Mouse (Mus musculus) heart, embryonic 14.5 days (tissue): ENCODE results near the gene Mpzl3. TPM values are rescaled to one million over a fixed set of nuclear protein-coding genes. Genes with fewer than 3 reads are reported as not detected.

Experiments
- ATAC-seq: fragments of 200-750 bp; cut with Nextera tagmentation; 2 replicates; pipeline ENCODE4 v1.8.0; 2017; ENCODE audit warnings: low read depth, moderate TSS enrichment; ENCODE audit not compliant: insufficient number of reproducible peaks, insufficient read depth, low FRiP score
- H3K27ac ChIP-seq, 2 experiments: fragments of 200-500 bp in 1 of 2; fragments of 300-500 bp in 1 of 2; sonication (generic) in 1 of 2; replicated peaks in 1 of 2; 2 replicates each; pipeline ENCODE4 v1.5.1; 2012 to 2014; ENCODE audit warnings: low read depth in 2 of 2, low read length in 2 of 2, control low read depth in 1 of 2, mild to moderate bottlenecking in 1 of 2, mixed read lengths in 1 of 2; ENCODE audit not compliant: control insufficient read depth in 1 of 2, insufficient read depth in 1 of 2
- H3K27me3 ChIP-seq: fragments of 300-500 bp; sonication (generic); 2 replicates; pipeline ENCODE4 v1.6.1; 2014; ENCODE audit warnings: mild to moderate bottlenecking, low read length, control low read depth; ENCODE audit not compliant: control insufficient read depth, insufficient read depth
- H3K36me3 ChIP-seq: fragments of 300-500 bp; sonication (generic); 2 replicates; pipeline ENCODE4 v1.6.1; 2014; ENCODE audit warnings: mild to moderate bottlenecking, control low read depth, low read length, mixed read lengths; ENCODE audit not compliant: control insufficient read depth, insufficient read depth
- H3K4me1 ChIP-seq, 2 experiments: fragments of 200-500 bp in 1 of 2; fragments of 300-500 bp in 1 of 2; sonication (generic) in 1 of 2; 2 replicates each; pipeline ENCODE4 v1.6.1; 2012 to 2014; ENCODE audit warnings: low read length in 2 of 2, control low read depth in 1 of 2, mixed read lengths in 1 of 2; ENCODE audit not compliant: control insufficient read depth in 2 of 2, insufficient read depth in 2 of 2
- H3K4me2 ChIP-seq: fragments of 300-500 bp; sonication (generic); 2 replicates; pipeline ENCODE4 v1.6.1; 2014; ENCODE audit warnings: mild to moderate bottlenecking, low read length
- H3K4me3 ChIP-seq, 2 experiments: fragments of 200-500 bp in 1 of 2; fragments of 300-500 bp in 1 of 2; sonication (generic) in 1 of 2; 2 replicates each; pipeline ENCODE4 v1.5.1; 2012 to 2014; ENCODE audit warnings: low read length in 2 of 2, mild to moderate bottlenecking in 2 of 2, control low read depth in 1 of 2, low read depth in 1 of 2, moderate library complexity in 1 of 2; ENCODE audit not compliant: control insufficient read depth in 1 of 2, insufficient read depth in 1 of 2
- H3K9ac ChIP-seq: fragments of 300-500 bp; sonication (generic); 2 replicates; pipeline ENCODE4 v1.6.1; 2014; ENCODE audit warnings: mild to moderate bottlenecking, low read length
- H3K9me3 ChIP-seq: fragments of 300-500 bp; sonication (generic); 2 replicates; pipeline ENCODE4 v1.6.1; 2016; ENCODE audit warnings: low read length, control low read depth; ENCODE audit not compliant: control insufficient read depth
- WGBS: fragments of 180-500 bp; shearing (Covaris S2); extraction: QIAGEN DNeasy Blood & Tissue Kit; methylation state at CpG from one replicate; pipeline ENCODE4 v1.1.7; 2014; 5-methylcytosine and 5-hydroxymethylcytosine counted together
- polyA plus RNA-seq: library from polyadenylated mRNA; unstranded; fragments of >200 nt; fragmentation: Nextera tagmentation; extraction: Ambion mirVana; gene quantifications from 2 replicates; pipeline ENCODE4 v1.2.1, GENCODE M21; 2014

Mpzl3 gene
- polyA plus RNA-seq, 1 experiment from 2014 or later = 1.5 TPM

DNA sequence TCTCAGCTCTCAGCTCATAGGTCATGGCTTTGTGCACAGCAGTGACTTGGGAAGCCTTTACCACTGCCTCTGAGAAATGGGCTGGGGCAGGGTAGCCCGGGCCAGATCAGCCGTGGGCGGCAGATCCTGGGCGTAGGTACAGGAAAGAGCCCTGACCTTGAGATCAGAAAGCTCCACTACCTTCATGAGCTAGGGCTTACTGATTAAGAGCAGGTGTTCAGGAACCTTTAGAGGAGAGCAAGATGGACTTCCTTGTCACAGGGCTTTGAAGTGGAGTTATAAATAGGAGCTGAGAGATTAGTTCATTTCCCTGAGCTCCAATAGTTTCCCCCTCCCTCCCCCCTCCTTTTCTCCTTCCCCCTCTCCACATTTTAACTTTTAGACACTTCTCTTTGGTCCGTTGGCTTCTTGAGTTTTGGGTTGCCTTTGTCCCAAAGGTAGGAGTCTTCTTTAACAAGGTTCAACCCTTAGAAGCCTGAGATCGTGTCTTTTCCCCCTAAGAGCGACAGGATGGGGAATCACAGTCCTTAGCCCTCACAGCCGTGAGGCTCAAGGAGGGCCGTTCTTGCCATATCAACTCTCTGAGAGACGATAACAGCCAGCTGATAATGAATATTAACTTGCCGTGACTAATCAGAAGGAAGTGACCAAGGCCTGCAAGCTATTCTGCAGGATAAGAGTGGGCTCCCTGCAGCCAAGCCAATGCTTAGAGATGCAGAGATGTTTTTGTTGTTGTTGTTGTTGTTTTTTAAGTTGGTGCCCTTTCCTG, 48.4 kb downstream of the Mpzl3 start:
- no peak for ATAC-seq
- H3K4me3 ChIP-seq = no peak overlapping the region
- H3K27ac ChIP-seq = no peak overlapping the region
- no peaks in the 10 kb centered on the region for H3K9me3 ChIP-seq
- H3K9ac ChIP-seq = no peak overlapping the region; the same call in 1 of the 2 replicates
- no peaks in the 10 kb centered on the region for H3K36me3 ChIP-seq
- WGBS = 15% methylated on average over 11 of the region's 11 CpGs
- H3K4me2 ChIP-seq = no peak overlapping the region
- peaks cover 7 to 12% of the 10 kb centered on the region in 2 experiments; a peak in 3 of 4 replicates for H3K4me1 ChIP-seq
- H3K27me3 ChIP-seq = no peaks in the 10 kb centered on the region

- no peaks in the 10 kb centered on the region for H3K36me3 ChIP-seq
- no peak overlapping the region for H3K9ac ChIP-seq
- no peak for ATAC-seq
- H3K27ac ChIP-seq = no peak overlapping the region
- no peak overlapping the region for H3K4me3 ChIP-seq
- H3K27me3 ChIP-seq = no peaks in the 10 kb centered on the region
- no peaks in the 10 kb centered on the region for H3K9me3 ChIP-seq
- no peak overlapping the region for H3K4me2 ChIP-seq
- WGBS = 84% methylated on average over 2 of the region's 2 CpGs
- peaks cover 7 to 12% of the 10 kb centered on the region in 2 experiments; a peak in 3 of 4 replicates for H3K4me1 ChIP-seq
These were observed 50.8 kb downstream of the Mpzl3 start for GRCm38 (mm10) chr9:45105596-45106374.

- peaks cover 2 to 8% of the 10 kb centered on the region in 2 experiments; a peak in 3 of 4 replicates for H3K4me1 ChIP-seq
- peaks cover 3% of the 10 kb centered on the region; the same call in 1 of the 2 replicates for H3K27me3 ChIP-seq
- no peaks in the 10 kb centered on the region for H3K9me3 ChIP-seq
- peak overlapping the region; percentile 33 for H3K4me3 ChIP-seq
- ATAC-seq = no peak
- peak overlapping the region; percentile 61 for H3K4me2 ChIP-seq
- H3K9ac ChIP-seq = no peak overlapping the region
- no peaks in the 10 kb centered on the region for H3K36me3 ChIP-seq
- H3K27ac ChIP-seq = no peak overlapping the region
- 7% methylated on average over 14 of the region's 14 CpGs for whole genome bisulfite sequencing
These were observed 60.7 kb downstream of the Mpzl3 start for GRCm38 (mm10) chr9:45115706-45116105.

GRCm38 (mm10) chr9:45116819-45117218, 61.8 kb downstream of the Mpzl3 start:
- no peak for ATAC-seq
- peaks cover 3 to 8% of the 10 kb centered on the region in 2 experiments for H3K4me1 ChIP-seq
- peaks cover 7% of the 10 kb centered on the region; the same call in 1 of the 2 replicates for H3K27me3 ChIP-seq
- no peaks in the 10 kb centered on the region for H3K36me3 ChIP-seq
- H3K9ac ChIP-seq = no peak overlapping the region
- no peak overlapping the region for H3K27ac ChIP-seq
- H3K9me3 ChIP-seq = no peaks in the 10 kb centered on the region
- 73% methylated on average over 9 of the region's 9 CpGs for WGBS
- no peak overlapping the region for H3K4me2 ChIP-seq
- H3K4me3 ChIP-seq = no peak overlapping the region

DNA sequence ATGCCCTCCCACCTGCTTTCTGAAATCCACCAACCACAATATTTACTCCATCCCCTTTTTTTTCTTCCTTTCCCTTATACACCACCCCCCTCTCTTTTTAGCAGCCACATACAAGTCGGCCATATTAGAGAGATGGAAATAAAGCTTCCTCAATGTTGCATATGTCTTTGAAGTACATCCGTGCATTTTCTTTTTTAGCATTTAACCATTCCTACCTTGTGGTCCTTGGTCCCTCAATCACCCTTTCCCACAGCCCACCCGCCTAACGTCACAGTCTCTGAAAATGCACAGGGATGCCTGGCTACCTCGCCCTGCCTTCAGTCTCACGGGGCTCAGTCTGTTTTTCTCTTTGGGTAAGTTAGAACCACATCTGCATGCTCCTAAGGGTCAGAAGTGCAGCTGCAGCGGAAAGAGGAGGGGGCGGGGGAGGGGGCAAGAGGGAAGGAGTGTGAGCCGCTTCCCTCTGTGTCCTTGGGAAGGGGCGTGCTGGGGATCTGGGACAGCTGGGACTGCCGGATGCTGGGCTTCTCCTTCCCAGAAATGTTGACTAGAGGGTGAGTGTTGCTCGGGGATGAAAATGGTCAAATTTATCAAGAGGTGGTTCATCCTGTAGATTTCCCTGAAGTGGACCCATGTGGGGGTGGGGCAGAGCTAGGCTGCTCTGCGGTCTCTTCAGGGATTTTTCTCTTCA, 62.9 kb downstream of the Mpzl3 start, which contains the start of gene Scn2b:
Gene Scn2b (plus strand): TSS at position 42 of the 691 bp plus-strand sequence.
- no peak for ATAC-seq
- WGBS = under 1% methylated on average over 13 of the region's 13 CpGs
- peak within 1 kb of the TSS; percentile 67 to 68 for H3K4me3 ChIP-seq
- H3K27ac ChIP-seq = peak within 1 kb of the TSS; percentile 46 to 55; a peak in 3 of 4 replicates
- no peaks in the 10 kb centered on the region for H3K9me3 ChIP-seq
- peak within 1 kb of the TSS; percentile 64 for H3K4me2 ChIP-seq
- H3K4me1 ChIP-seq = peaks cover 10 to 17% of the 10 kb centered on the region in 2 experiments
- H3K27me3 ChIP-seq = peaks cover 7% of the 10 kb centered on the region; the same call in 1 of the 2 replicates
- H3K9ac ChIP-seq = peak within 1 kb of the TSS; percentile 78
- H3K36me3 ChIP-seq = no peaks in the 10 kb centered on the region

GRCm38 (mm10) chr9:45118552-45118951, 63.6 kb downstream of the Mpzl3 start:
- peaks cover 10 to 17% of the 10 kb centered on the region in 2 experiments for H3K4me1 ChIP-seq
- no peaks in the 10 kb centered on the region for H3K36me3 ChIP-seq
- peak overlapping the region; percentile 67 to 68 for H3K4me3 ChIP-seq
- peaks cover 7% of the 10 kb centered on the region; the same call in 1 of the 2 replicates for H3K27me3 ChIP-seq
- 22% methylated on average over 10 of the region's 10 CpGs for WGBS
- H3K9me3 ChIP-seq = no peaks in the 10 kb centered on the region
- H3K9ac ChIP-seq = peak overlapping the region; percentile 78
- no peak for ATAC-seq
- peak overlapping the region; percentile 64 for H3K4me2 ChIP-seq
- no peak overlapping the region for H3K27ac ChIP-seq

DNA sequence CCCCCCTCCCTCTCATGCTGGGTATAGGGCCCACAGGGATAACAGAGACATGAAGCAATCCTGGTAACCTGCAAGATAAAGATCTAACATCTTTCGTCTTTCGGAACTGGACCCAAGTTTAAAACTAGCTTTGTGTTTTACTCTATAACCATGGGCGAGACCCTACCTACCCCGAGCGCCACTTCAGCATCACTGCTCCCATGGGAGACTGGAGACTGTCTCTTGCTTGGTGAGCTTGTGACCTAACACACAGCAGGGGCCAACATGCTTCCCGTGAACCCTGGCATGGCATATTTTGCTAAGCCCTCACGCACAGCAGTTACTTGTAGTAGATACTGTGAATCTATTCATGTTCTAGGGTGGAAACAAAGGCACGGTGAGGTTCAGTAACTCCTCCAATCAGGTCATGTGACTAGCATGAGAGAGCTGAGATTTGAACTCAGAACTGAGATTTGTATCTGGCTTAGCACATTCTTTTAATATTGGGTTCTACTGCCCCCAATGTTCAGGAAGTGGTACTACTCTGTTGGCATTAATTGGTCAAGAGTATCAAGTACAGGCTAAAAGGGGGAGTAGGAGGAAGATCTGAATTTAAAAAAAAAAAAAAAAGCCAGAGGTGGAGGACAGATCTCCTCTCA, 64.4 kb downstream of the Mpzl3 start:
- peaks cover 10 to 17% of the 10 kb centered on the region in 2 experiments for H3K4me1 ChIP-seq
- peaks cover 7% of the 10 kb centered on the region; the same call in 1 of the 2 replicates for H3K27me3 ChIP-seq
- H3K4me3 ChIP-seq = no peak overlapping the region
- H3K4me2 ChIP-seq = no peak overlapping the region
- H3K36me3 ChIP-seq = no peaks in the 10 kb centered on the region
- H3K9ac ChIP-seq = no peak overlapping the region
- H3K9me3 ChIP-seq = no peaks in the 10 kb centered on the region
- ATAC-seq = no peak
- H3K27ac ChIP-seq = no peak overlapping the region
- WGBS = 93% methylated on average over 8 of the region's 8 CpGs
